Mouse (Mus musculus): ENCODE measurements around the gene Ttc23. TPM values are rescaled to one million over a fixed set of nuclear protein-coding genes. Genes with fewer than 3 reads are reported as not detected.

The Ttc23 gene
- polyA plus RNA-seq, 1 experiment from 2014 or later: 28.1 TPM

DNA sequence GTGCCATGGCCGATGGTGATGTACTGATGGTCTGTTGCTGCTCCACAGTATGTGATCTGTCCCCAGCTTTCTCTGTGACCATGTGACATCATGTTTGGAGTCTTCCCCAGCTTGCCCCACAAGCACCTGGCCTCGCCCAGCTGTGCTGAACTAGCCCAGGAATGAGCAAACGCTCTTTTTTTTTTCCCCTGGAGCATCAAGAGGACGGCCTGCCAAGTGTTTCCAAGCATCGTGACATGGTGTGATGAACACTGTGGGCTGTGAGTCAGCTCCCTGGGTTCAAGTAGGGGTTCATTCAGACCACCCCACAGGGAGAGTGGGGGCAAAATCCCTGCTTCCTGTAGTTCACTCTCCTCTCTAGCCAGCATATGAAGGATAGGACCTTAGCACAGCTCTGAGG lies 26.4 kb downstream of the Ttc23 start:
- Histone ChIP-seq H3K9ac (ENCODE audit: low read depth, low read length) (no peak overlapping the region), H3K4me1 (ENCODE audit: control insufficient read depth, insufficient read depth, low read length) (no peaks in the 10 kb centered on the region), H3K9me3 (ENCODE audit: control insufficient read depth, low read length) (no peaks in the 10 kb centered on the region), H3K4me2 (ENCODE audit: low read depth, low read length) (no peak overlapping the region), H3K36me3 (ENCODE audit: control insufficient read depth, insufficient read depth, low read length) (peaks cover 37% of the 10 kb centered on the region), H3K27ac (replicated peaks; ENCODE audit: low read depth, low read length) (no peak overlapping the region), H3K4me3 (ENCODE audit: low read depth, low read length) (no peak overlapping the region), H3K27me3 (replicated peaks; ENCODE audit: control insufficient read depth, insufficient read depth, low read length) (no peaks in the 10 kb centered on the region)
- WGBS: 89% methylated on average over 5 of the region's 5 CpGs
- no peak for DNase-seq (ENCODE audit: low spot score)
- no peak for ATAC-seq (ENCODE audit: low read depth)

DNA sequence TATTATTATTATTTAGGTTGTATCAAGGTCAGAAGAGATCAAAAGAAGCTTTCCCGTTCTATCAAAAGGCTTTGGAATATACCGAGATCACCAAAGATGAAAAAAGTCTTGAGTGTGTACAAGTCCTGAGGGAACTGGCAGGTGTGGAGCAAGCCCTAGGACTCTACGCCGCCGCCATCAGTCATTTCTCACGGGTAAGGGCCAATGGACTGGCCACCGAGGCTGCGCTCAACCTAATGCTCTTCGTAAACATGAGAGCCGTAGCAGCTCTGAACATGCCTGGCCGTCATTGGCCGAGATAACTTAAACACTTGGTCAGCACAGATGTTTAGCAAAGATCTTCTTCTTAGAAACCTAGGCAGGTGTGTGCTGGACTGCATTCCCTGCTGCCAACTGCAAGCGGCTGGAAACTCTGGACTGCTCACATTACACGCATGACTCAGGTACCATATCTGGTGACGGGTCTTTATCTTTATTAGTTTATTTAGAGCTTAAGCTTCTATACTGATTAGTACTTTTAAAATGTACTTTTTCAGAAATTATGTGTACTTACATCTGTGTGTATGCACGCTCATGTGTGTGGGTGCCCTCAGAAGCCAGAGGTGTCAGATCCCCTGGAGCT lies 31.8 kb downstream of the Ttc23 start:
- DNase-seq (ENCODE audit: low spot score): no peak
- H3K27ac ChIP-seq (replicated peaks; ENCODE audit: low read depth, low read length): no peak overlapping the region
- ATAC-seq (ENCODE audit: low read depth): no peak
- H3K4me2 ChIP-seq (ENCODE audit: low read depth, low read length): no peak overlapping the region
- H3K36me3 ChIP-seq (ENCODE audit: control insufficient read depth, insufficient read depth, low read length): peaks cover 38% of the 10 kb centered on the region
- no peak overlapping the region for H3K9ac ChIP-seq (ENCODE audit: low read depth, low read length)
- H3K27me3 ChIP-seq (replicated peaks; ENCODE audit: control insufficient read depth, insufficient read depth, low read length): no peaks in the 10 kb centered on the region
- 89% methylated on average over 16 of the region's 16 CpGs for WGBS
- no peaks in the 10 kb centered on the region for H3K9me3 ChIP-seq (ENCODE audit: control insufficient read depth, low read length)
- H3K4me3 ChIP-seq (ENCODE audit: low read depth, low read length): no peak overlapping the region
- H3K4me1 ChIP-seq (ENCODE audit: control insufficient read depth, insufficient read depth, low read length): no peaks in the 10 kb centered on the region

GRCm38 (mm10) chr7:67681078-67681477 lies 33.9 kb downstream of the Ttc23 start:
- Histone ChIP-seq H3K27ac (replicated peaks; ENCODE audit: low read depth, low read length) (no peak overlapping the region), H3K9ac (ENCODE audit: low read depth, low read length) (no peak overlapping the region), H3K4me1 (ENCODE audit: control insufficient read depth, insufficient read depth, low read length) (no peaks in the 10 kb centered on the region), H3K27me3 (replicated peaks; ENCODE audit: control insufficient read depth, insufficient read depth, low read length) (no peaks in the 10 kb centered on the region), H3K4me3 (ENCODE audit: low read depth, low read length) (no peak overlapping the region), H3K9me3 (ENCODE audit: control insufficient read depth, low read length) (peaks cover 7% of the 10 kb centered on the region; the same call in 1 of the 2 replicates), H3K36me3 (ENCODE audit: control insufficient read depth, insufficient read depth, low read length) (peaks cover 48% of the 10 kb centered on the region), H3K4me2 (ENCODE audit: low read depth, low read length) (no peak overlapping the region)
- WGBS: 75% methylated on average over 9 of the region's 9 CpGs
- ATAC-seq (ENCODE audit: low read depth): no peak
- no peak for DNase-seq (ENCODE audit: low spot score)

DNA sequence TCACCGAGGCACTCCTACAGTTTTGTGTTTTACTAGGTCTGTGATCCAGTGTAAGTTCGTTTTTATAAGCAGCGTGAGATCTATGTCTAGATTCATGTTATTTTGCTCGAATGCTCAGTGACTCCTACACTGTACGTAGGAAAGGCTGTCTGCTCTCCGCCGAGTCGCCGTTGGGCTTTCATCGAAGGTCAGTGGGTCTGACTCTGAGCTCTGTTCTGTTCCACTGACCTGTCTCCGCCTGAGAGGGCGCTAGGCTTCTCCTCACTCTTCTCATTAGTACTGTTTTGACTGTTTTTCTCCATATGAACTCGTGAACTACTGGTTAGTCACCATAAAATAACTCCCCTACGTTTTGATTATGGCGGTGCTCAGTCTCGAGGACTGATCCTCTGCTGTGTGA lies 35.8 kb downstream of the Ttc23 start:
- DNase-seq (ENCODE audit: low spot score) (no peak), ATAC-seq (ENCODE audit: low read depth) (no peak)
- Histone ChIP-seq H3K4me2 (ENCODE audit: low read depth, low read length) (no peak overlapping the region), H3K4me3 (ENCODE audit: low read depth, low read length) (no peak overlapping the region), H3K36me3 (ENCODE audit: control insufficient read depth, insufficient read depth, low read length) (peaks cover 48% of the 10 kb centered on the region), H3K27ac (replicated peaks; ENCODE audit: low read depth, low read length) (no peak overlapping the region), H3K4me1 (ENCODE audit: control insufficient read depth, insufficient read depth, low read length) (no peaks in the 10 kb centered on the region), H3K9ac (ENCODE audit: low read depth, low read length) (no peak overlapping the region), H3K9me3 (ENCODE audit: control insufficient read depth, low read length) (peaks cover 7% of the 10 kb centered on the region; the same call in 1 of the 2 replicates), H3K27me3 (replicated peaks; ENCODE audit: control insufficient read depth, insufficient read depth, low read length) (no peaks in the 10 kb centered on the region)
- WGBS: 86% methylated on average over 16 of the region's 16 CpGs

GRCm38 (mm10) chr7:67686545-67686944 lies 39.3 kb downstream of the Ttc23 start:
- H3K27ac ChIP-seq (replicated peaks; ENCODE audit: low read depth, low read length): no peak overlapping the region
- no peaks in the 10 kb centered on the region for H3K27me3 ChIP-seq (replicated peaks; ENCODE audit: control insufficient read depth, insufficient read depth, low read length)
- no peak overlapping the region for H3K4me3 ChIP-seq (ENCODE audit: low read depth, low read length)
- no peak overlapping the region for H3K4me2 ChIP-seq (ENCODE audit: low read depth, low read length)
- ATAC-seq (ENCODE audit: low read depth): no peak
- no peak overlapping the region for H3K9ac ChIP-seq (ENCODE audit: low read depth, low read length)
- no peaks in the 10 kb centered on the region for H3K4me1 ChIP-seq (ENCODE audit: control insufficient read depth, insufficient read depth, low read length)
- 94% methylated on average over 3 of the region's 3 CpGs for WGBS
- H3K36me3 ChIP-seq (ENCODE audit: control insufficient read depth, insufficient read depth, low read length): peaks cover 23% of the 10 kb centered on the region
- H3K9me3 ChIP-seq (ENCODE audit: control insufficient read depth, low read length): peaks cover 7% of the 10 kb centered on the region; the same call in 1 of the 2 replicates
- DNase-seq (ENCODE audit: low spot score): no peak

DNA sequence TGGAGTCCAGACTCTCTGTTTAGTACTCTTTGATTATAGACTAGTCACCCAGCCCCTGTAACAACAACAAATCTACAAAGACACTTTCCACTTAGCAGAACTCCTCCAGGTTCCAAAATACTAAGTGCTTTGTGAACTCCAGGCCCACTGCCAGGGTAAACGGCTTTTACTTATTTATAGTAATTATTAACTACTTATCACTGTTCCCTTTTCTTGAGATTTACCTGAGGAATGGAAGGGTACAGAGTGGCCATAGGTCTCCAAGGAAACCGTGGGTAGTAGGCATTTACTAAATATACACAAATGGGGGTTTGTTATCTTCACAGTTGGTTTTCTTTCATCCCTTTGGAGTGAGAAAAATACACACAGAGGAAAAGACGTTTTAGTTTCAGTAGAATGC lies 41.1 kb downstream of the Ttc23 start:
- no peak for DNase-seq (ENCODE audit: low spot score)
- no peak overlapping the region for H3K27ac ChIP-seq (replicated peaks; ENCODE audit: low read depth, low read length)
- WGBS: 61% methylated on average over 3 of the region's 3 CpGs
- no peaks in the 10 kb centered on the region for H3K4me1 ChIP-seq (ENCODE audit: control insufficient read depth, insufficient read depth, low read length)
- no peak for ATAC-seq (ENCODE audit: low read depth)
- no peak overlapping the region for H3K4me2 ChIP-seq (ENCODE audit: low read depth, low read length)
- no peaks in the 10 kb centered on the region for H3K27me3 ChIP-seq (replicated peaks; ENCODE audit: control insufficient read depth, insufficient read depth, low read length)
- H3K36me3 ChIP-seq (ENCODE audit: control insufficient read depth, insufficient read depth, low read length): peaks cover 18% of the 10 kb centered on the region
- peaks cover 7% of the 10 kb centered on the region; the same call in 1 of the 2 replicates for H3K9me3 ChIP-seq (ENCODE audit: control insufficient read depth, low read length)
- no peak overlapping the region for H3K9ac ChIP-seq (ENCODE audit: low read depth, low read length)
- no peak overlapping the region for H3K4me3 ChIP-seq (ENCODE audit: low read depth, low read length)

GRCm38 (mm10) chr7:67689793-67690192 lies 42.6 kb downstream of the Ttc23 start:
- Histone ChIP-seq H3K4me2 (ENCODE audit: low read depth, low read length) (no peak overlapping the region), H3K9ac (ENCODE audit: low read depth, low read length) (no peak overlapping the region), H3K4me3 (ENCODE audit: low read depth, low read length) (no peak overlapping the region), H3K27ac (replicated peaks; ENCODE audit: low read depth, low read length) (no peak overlapping the region), H3K27me3 (replicated peaks; ENCODE audit: control insufficient read depth, insufficient read depth, low read length) (no peaks in the 10 kb centered on the region), H3K36me3 (ENCODE audit: control insufficient read depth, insufficient read depth, low read length) (peaks cover 12% of the 10 kb centered on the region), H3K4me1 (ENCODE audit: control insufficient read depth, insufficient read depth, low read length) (no peaks in the 10 kb centered on the region), H3K9me3 (ENCODE audit: control insufficient read depth, low read length) (peaks cover 7% of the 10 kb centered on the region; the same call in 1 of the 2 replicates)
- ATAC-seq (ENCODE audit: low read depth): no peak
- 83% methylated on average over 7 of the region's 7 CpGs for WGBS
- no peak for DNase-seq (ENCODE audit: low spot score)

GRCm38 (mm10) chr7:67691036-67691435 lies 43.8 kb downstream of the Ttc23 start:
- Histone ChIP-seq H3K4me1 (ENCODE audit: control insufficient read depth, insufficient read depth, low read length) (no peaks in the 10 kb centered on the region), H3K36me3 (ENCODE audit: control insufficient read depth, insufficient read depth, low read length) (peaks cover 5% of the 10 kb centered on the region; the same call in 1 of the 2 replicates), H3K9ac (ENCODE audit: low read depth, low read length) (no peak overlapping the region), H3K4me2 (ENCODE audit: low read depth, low read length) (no peak overlapping the region), H3K4me3 (ENCODE audit: low read depth, low read length) (no peak overlapping the region), H3K27me3 (replicated peaks; ENCODE audit: control insufficient read depth, insufficient read depth, low read length) (no peaks in the 10 kb centered on the region), H3K27ac (replicated peaks; ENCODE audit: low read depth, low read length) (no peak overlapping the region), H3K9me3 (ENCODE audit: control insufficient read depth, low read length) (no peaks in the 10 kb centered on the region)
- 81% methylated on average over 6 of the region's 6 CpGs for WGBS
- DNase-seq (ENCODE audit: low spot score): no peak
- no peak for ATAC-seq (ENCODE audit: low read depth)

- Histone ChIP-seq H3K27me3 (replicated peaks; ENCODE audit: control insufficient read depth, insufficient read depth, low read length) (no peaks in the 10 kb centered on the region), H3K27ac (replicated peaks; ENCODE audit: low read depth, low read length) (no peak overlapping the region), H3K9me3 (ENCODE audit: control insufficient read depth, low read length) (no peaks in the 10 kb centered on the region), H3K9ac (ENCODE audit: low read depth, low read length) (no peak overlapping the region), H3K4me1 (ENCODE audit: control insufficient read depth, insufficient read depth, low read length) (no peaks in the 10 kb centered on the region), H3K4me2 (ENCODE audit: low read depth, low read length) (no peak overlapping the region), H3K4me3 (ENCODE audit: low read depth, low read length) (no peak overlapping the region), H3K36me3 (ENCODE audit: control insufficient read depth, insufficient read depth, low read length) (peaks cover 9% of the 10 kb centered on the region; the same call in 1 of the 2 replicates)
- ATAC-seq (ENCODE audit: low read depth): no peak
- 69% methylated on average over 3 of the region's 3 CpGs for WGBS
- no peak for DNase-seq (ENCODE audit: low spot score)
Measured at GRCm38 (mm10) chr7:67692141-67692540, 44.9 kb downstream of the Ttc23 start.

All from embryonic facial prominence, embryonic 14.5 days (tissue).